Mouse (Mus musculus) adrenal gland, adult (tissue): ENCODE measurements around the gene Lyzl4.

ENCODE experiments used
- DNase-seq, 2 experiments: peaks; one replicate each; pipeline ENCODE4 v3.0.0; 2022 to 2023; ENCODE audit warnings: low spot score in 1 of 2; ENCODE audit not compliant: inconsistent age in 2 of 2

The Lyzl4 gene

GRCm38 (mm10) chr9:121642001-121642400 lies at the start of gene Lyzl4:
Gene Lyzl4 (minus strand): TSS chr9:121642096.
- peak; percentile 77 to 93 for DNase-seq

- no peak for DNase-seq
These were observed 48.8 kb upstream of the Lyzl4 start for GRCm38 (mm10) chr9:121690734-121691133.

GRCm38 (mm10) chr9:121690200-121690651 lies 48.3 kb upstream of the Lyzl4 start:
- no peak for DNase-seq

GRCm38 (mm10) chr9:121684702-121685101 lies 42.8 kb upstream of the Lyzl4 start:
- no peak for DNase-seq

GRCm38 (mm10) chr9:121682037-121682680 lies 40.3 kb upstream of the Lyzl4 start:
- DNase-seq, result no peak

- DNase-seq, result no peak
These were observed 39.3 kb upstream of the Lyzl4 start for GRCm38 (mm10) chr9:121681191-121681590.

- DNase-seq, result peak; percentile 42 to 68
These were observed 37.7 kb upstream of the Lyzl4 start for GRCm38 (mm10) chr9:121679549-121679948.

- no peak for DNase-seq
These were observed 35.6 kb upstream of the Lyzl4 start for GRCm38 (mm10) chr9:121677476-121677875.

- DNase-seq, result no peak
These were observed 35.2 kb upstream of the Lyzl4 start for GRCm38 (mm10) chr9:121677069-121677468.

- no peak for DNase-seq
These were observed 33.7 kb upstream of the Lyzl4 start for GRCm38 (mm10) chr9:121675556-121675955.

GRCm38 (mm10) chr9:121675011-121675410 lies 33.1 kb upstream of the Lyzl4 start:
- peak in 1 of 2 experiments; percentile 40 for DNase-seq

- DNase-seq, result no peak
These were observed 31.8 kb upstream of the Lyzl4 start for GRCm38 (mm10) chr9:121673716-121674115.

- DNase-seq, result no peak
These were observed 30.4 kb upstream of the Lyzl4 start for GRCm38 (mm10) chr9:121672311-121672710.

GRCm38 (mm10) chr9:121671300-121671699 lies 29.4 kb upstream of the Lyzl4 start:
- peak; percentile 44 to 84 for DNase-seq

GRCm38 (mm10) chr9:121669348-121669791 lies 27.5 kb upstream of the Lyzl4 start:
- peak; percentile 42 to 72 for DNase-seq

GRCm38 (mm10) chr9:121667822-121668221 lies 25.9 kb upstream of the Lyzl4 start:
- DNase-seq, result no peak

GRCm38 (mm10) chr9:121666957-121667630 lies 25.2 kb upstream of the Lyzl4 start:
- DNase-seq, result no peak

- no peak for DNase-seq
These were observed 22.2 kb upstream of the Lyzl4 start for GRCm38 (mm10) chr9:121664104-121664503.

GRCm38 (mm10) chr9:121663467-121663866 lies 21.6 kb upstream of the Lyzl4 start:
- DNase-seq, result no peak

GRCm38 (mm10) chr9:121659791-121660190 lies 17.9 kb upstream of the Lyzl4 start:
- no peak for DNase-seq

- no peak for DNase-seq
These were observed 16.4 kb upstream of the Lyzl4 start for GRCm38 (mm10) chr9:121658248-121658647.

- DNase-seq, result no peak
These were observed 15.2 kb upstream of the Lyzl4 start for GRCm38 (mm10) chr9:121657143-121657542.
